Mouse (Mus musculus) olfactory bulb, adult 2 months (tissue): ENCODE data around the gene 4930558K02Rik. TPM values are rescaled to one million over a fixed set of nuclear protein-coding genes. Genes with fewer than 3 reads are reported as not detected.

Experiments
- H3K27ac ChIP-seq: fragments of 200-500 bp; 2 replicates; pipeline ENCODE4 v1.5.1; 2012; ENCODE audit warnings: low read depth, low read length; ENCODE audit not compliant: insufficient read depth
- H3K4me1 ChIP-seq: fragments of 200-500 bp; 2 replicates; pipeline ENCODE4 v1.6.1; 2012; ENCODE audit warnings: low read length; ENCODE audit not compliant: control insufficient read depth, insufficient read depth
- H3K4me3 ChIP-seq: fragments of 200-500 bp; 2 replicates; pipeline ENCODE4 v1.5.1; 2012; ENCODE audit warnings: mild to moderate bottlenecking, low read depth, low read length, moderate library complexity; ENCODE audit not compliant: insufficient read depth
- CTCF ChIP-seq: fragments of 200-500 bp; IDR thresholded peaks from 2 replicates; pipeline ENCODE4 v1.5.1; 2012; ENCODE audit warnings: low read depth, mild to moderate bottlenecking, low read length, moderate library complexity; ENCODE audit not compliant: insufficient read depth
- POLR2A ChIP-seq: fragments of 200-500 bp; IDR thresholded peaks from 2 replicates; pipeline ENCODE4 v1.6.1; 2012; ENCODE audit warnings: mild to moderate bottlenecking, low read depth, low read length, moderate library complexity; ENCODE audit not compliant: insufficient read depth
- WGBS: fragments of 180-500 bp; shearing (Covaris S2); methylation state at CpG from one replicate; pipeline ENCODE4 v1.1.7; 2018; 5-methylcytosine and 5-hydroxymethylcytosine counted together
- polyA plus RNA-seq: library from polyadenylated mRNA; stranded (reverse); fragments of >200 nt; gene quantifications from 2 replicates; pipeline ENCODE4 v1.2.4, GENCODE M21; 2012; ENCODE audit warnings: low replicate concordance; ENCODE audit not compliant: missing spikeins, insufficient read depth, insufficient read length

4930558K02Rik gene
- polyA plus RNA-seq, 1 experiment = not detected

DNA sequence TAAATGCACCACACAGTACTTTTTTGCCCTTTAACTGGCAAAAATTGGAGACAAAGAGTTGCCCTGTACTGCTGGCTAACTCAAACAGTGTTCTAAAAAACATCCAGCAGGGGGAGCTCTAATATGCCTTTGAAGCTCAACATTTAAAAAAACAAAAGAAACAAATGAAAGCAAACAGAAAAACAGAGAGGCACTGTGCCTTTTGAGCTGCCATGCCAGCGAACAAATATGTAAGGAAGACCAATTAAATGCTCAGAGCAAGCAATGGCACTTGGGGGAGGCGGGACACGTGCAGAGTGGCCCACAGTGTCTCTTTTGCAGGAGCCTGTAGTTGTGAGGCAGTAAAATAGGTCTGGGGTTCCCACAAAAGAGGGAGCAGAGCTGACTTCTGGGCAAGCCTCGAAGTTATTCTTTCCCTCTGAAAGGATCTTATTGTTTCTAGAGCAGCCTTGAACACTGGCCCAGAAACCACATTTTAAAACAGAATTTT is 20.5 kb upstream of the 4930558K02Rik start:
- TF ChIP-seq CTCF (no peak), POLR2A (no peak)
- 5% methylated on average over 4 of the region's 4 CpGs for WGBS
- no peak overlapping the region for H3K27ac ChIP-seq

DNA sequence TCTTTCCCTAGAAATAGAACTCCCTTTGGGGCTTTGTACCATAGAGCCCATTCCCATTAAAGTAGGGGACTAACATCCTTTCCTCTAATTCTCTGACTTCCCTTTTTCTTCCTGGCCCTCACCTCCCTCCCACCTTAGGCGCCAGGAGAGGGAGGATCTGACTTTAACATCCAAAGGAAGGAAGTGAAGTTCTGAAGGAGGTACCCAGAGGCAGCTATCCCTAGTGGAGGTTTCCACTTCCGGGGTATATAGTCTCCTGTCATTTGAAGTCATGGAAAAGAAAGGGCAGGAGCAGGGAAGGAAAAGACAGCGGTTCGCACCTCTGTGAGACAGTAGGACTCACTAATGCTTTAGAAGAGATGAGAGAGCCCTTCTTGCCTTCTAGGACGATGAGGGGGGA is 19.9 kb upstream of the 4930558K02Rik start:
- Histone ChIP-seq H3K4me1 (no peaks in the 10 kb centered on the region), H3K4me3 (no peak overlapping the region), H3K27ac (no peak overlapping the region)
- TF ChIP-seq CTCF (no peak), POLR2A (no peak)
- 34% methylated on average over 5 of the region's 5 CpGs for WGBS

More for the DNA sequence above, 20.5 kb upstream of the 4930558K02Rik start:
- no peaks in the 10 kb centered on the region for H3K4me1 ChIP-seq
- no peak overlapping the region for H3K4me3 ChIP-seq

DNA sequence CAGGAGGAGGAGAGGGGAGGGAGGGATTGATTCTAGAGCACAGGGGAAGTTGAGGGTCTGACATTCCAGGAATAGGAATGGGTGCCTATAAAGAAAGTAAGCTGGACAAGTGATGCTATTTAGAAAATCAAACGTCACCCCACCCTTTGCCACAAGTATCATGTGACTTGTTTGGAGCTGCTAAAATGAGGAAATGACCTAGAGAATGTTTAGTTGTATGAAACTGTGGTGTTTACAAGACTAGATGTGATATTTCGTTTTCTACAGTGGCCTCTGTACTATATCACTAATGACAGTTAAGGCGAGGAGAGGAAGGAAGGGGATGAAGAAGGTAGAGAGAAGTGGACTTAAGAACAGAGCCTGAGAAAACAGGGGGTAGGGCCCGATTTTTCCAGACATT is 19.3 kb upstream of the 4930558K02Rik start:
- TF ChIP-seq CTCF (no peak), POLR2A (no peak)
- Histone ChIP-seq H3K27ac (no peak overlapping the region), H3K4me1 (no peaks in the 10 kb centered on the region), H3K4me3 (no peak overlapping the region)
- WGBS = 76% methylated on average over 4 of the region's 4 CpGs

DNA sequence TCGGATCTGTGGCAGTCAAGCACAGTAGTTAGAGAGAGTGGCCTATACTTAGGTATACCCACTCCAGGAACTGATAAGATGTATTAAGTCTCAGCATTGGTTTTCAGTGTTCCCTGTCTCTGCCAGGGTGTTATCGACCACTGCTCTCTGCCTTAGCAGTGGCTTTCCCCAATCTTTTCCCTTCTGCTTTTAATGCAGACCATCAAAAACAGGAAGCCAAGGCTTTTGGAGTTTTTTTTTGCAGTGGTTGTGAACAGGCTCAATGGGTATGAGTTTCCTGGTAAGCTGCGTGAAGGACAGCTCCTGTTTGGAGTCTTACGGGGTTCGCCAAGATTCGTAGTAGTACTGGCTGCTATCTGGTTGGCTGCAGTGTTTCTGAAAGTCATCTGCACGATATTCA is 13.0 kb upstream of the 4930558K02Rik start:
- H3K4me1 ChIP-seq = no peaks in the 10 kb centered on the region
- no peak overlapping the region for H3K4me3 ChIP-seq
- 91% methylated on average over 7 of the region's 7 CpGs for WGBS
- H3K27ac ChIP-seq = no peak overlapping the region
- no peak for TF ChIP-seq POLR2A

DNA sequence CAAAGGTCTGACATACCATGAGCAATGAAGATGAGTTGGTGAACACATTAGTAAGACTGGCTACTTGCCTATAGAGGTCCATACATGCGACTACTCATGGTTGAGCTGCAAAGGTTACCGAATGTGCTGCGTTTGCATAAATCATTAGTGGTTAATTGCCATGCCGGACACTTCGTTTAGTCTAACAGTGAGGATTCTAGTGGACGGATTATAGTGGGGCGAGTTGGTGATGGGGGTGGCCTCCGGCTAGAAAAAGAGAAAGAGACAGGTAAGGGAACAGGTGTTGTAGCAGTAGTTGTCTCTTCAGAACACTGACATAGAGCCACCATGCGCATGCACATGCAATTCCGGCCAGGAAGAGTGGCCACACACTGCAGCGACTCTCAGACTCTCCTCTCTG is 12.4 kb upstream of the 4930558K02Rik start:
- Histone ChIP-seq H3K4me1 (no peaks in the 10 kb centered on the region), H3K4me3 (no peak overlapping the region), H3K27ac (no peak overlapping the region)
- WGBS = 93% methylated on average over 11 of the region's 11 CpGs
- TF ChIP-seq CTCF (no peak), POLR2A (no peak)

DNA sequence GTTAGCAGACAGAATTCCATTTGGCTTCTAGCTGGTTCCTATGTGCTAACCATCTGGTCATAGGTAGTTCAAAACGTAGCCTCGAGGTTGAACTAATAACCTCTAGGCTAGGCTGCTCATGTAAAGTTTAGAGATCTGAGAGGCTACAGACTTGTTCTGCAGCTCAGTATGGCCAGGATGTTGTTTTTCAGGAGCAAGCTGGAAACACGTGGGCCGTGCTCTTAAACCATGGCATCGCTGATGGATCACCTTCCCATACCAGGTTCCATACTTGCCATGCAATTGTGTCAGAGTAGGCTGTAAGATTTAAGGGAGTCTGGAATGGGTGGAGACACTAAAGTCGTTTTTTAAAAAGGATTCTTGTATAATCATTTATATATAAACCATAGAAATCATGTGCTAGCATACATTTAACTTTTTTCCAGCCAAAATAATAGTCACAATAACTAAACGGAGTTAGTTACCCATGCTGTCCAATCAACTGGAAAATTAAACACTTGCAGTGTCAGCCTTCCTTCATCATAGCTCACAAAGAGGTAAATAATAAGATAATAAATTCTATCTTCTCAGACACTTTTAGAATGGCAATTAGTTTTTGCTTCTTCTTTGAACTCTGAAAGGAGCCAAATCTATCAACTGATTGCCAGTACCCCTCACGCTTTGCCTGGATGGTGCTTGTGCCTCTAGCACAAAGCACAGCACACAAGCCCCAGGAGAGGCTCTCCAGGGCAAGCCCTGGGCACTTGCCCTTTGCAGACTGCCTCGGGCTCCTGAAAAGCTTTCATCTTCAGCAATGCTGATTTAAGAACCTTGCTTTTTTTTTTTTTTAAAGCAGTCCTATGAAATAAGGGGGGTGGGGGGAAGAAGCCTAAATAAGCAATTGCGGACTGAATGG is 11.5 kb upstream of the 4930558K02Rik start:
- no peak overlapping the region for H3K4me3 ChIP-seq
- 79% methylated on average over 10 of the region's 10 CpGs for WGBS
- TF ChIP-seq POLR2A (no peak), CTCF (no peak)

DNA sequence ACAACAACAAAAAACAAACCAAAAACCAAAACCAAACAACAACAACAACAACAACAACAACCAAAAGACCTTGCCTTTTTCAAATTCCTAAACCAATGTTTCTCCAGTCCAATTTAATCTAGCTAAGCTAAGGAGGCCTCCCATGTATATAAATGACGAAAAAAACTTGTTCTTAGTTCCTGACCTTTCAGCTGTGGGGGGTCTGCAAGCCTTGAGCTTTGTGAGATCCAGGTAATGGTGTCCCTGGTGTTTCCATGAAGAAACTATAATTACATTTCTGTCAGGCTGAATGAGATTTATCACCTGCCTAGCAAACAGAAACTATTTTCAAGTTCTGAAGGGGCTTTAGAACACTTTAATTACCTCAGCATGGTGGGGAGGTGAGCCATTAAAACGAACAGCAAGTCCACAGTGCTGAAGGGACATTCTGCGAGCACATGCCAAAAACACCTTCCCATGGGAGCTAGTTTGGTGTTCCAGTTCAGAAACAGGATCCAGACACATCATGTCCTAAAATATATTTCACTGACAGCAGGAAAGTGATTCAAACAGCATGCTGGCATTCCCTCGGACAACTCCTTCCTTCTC is 4.6 kb upstream of the 4930558K02Rik start:
- WGBS = 63% methylated on average over 4 of the region's 4 CpGs
- Histone ChIP-seq H3K27ac (no peak overlapping the region), H3K4me1 (no peaks in the 10 kb centered on the region), H3K4me3 (no peak overlapping the region)
- TF ChIP-seq POLR2A = no peak
- TF ChIP-seq CTCF = no peak

More for the DNA sequence above, 11.5 kb upstream of the 4930558K02Rik start:
- Histone ChIP-seq H3K27ac (no peak overlapping the region), H3K4me1 (no peaks in the 10 kb centered on the region)

DNA sequence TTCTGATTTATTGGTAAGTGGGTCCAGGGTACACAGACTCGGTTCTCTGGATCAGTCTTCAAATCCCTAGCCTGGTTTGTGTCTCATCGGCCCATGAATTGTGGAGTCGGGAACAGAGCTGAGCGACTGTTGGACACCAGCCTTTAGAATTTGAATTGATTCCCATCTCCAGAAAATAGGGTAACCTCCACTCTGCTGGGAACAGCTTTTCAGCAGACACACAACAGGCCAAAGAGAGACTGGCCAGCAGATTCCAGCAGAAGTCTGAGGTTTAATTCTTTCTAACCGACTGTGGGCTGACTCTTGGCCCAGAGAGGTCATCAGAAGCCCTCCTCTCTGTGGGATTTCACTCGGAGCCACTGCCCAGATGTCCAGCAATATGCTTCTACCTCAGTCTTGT is 4.0 kb upstream of the 4930558K02Rik start:
- no peak overlapping the region for H3K27ac ChIP-seq
- no peak for TF ChIP-seq CTCF
- no peak for TF ChIP-seq POLR2A
- H3K4me1 ChIP-seq = no peaks in the 10 kb centered on the region
- H3K4me3 ChIP-seq = no peak overlapping the region
- WGBS = 62% methylated on average over 6 of the region's 6 CpGs

DNA sequence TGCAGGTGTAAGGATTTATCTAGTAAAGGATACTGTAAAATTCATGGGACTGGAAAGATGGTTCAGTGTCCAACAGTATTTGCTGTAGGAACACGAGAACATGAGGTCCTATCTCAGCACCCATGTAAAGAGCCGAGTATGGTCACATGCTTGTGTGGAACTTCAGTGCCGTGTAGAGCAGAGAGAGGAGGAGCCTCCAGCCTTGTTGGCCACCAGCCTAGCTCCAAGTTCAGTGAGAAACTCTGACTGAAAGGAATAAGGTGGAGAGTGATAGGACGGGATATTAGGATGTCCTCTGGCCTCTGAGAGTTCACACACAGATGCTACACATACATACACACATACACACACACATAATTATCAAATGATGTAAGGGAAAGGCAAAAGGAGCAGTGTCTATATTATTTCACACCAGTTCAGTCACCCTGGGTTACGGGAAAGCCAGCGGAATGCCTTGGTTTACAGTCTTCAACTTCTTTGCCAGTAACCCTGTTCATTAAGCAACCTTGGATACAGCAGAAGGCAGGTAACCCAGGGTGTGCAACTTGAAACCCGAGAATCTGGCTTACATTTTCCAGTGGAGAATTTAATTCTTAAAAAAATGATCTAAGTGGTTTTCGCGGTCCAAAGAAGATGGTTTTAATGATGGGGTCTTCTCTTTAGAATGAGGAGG is 1.3 kb upstream of the 4930558K02Rik start:
- WGBS = 85% methylated on average over 9 of the region's 9 CpGs
- TF ChIP-seq POLR2A (no peak), CTCF (no peak)
- no peak overlapping the region for H3K4me3 ChIP-seq
- H3K27ac ChIP-seq = no peak overlapping the region
- 0 out of 2 replicates have a peak, but pooled peaks cover 6% of the 10 kb centered on the region for H3K4me1 ChIP-seq
